Comparison of ENCODE assay signal across 17 mouse cellular contexts in the genomic region with DNA sequence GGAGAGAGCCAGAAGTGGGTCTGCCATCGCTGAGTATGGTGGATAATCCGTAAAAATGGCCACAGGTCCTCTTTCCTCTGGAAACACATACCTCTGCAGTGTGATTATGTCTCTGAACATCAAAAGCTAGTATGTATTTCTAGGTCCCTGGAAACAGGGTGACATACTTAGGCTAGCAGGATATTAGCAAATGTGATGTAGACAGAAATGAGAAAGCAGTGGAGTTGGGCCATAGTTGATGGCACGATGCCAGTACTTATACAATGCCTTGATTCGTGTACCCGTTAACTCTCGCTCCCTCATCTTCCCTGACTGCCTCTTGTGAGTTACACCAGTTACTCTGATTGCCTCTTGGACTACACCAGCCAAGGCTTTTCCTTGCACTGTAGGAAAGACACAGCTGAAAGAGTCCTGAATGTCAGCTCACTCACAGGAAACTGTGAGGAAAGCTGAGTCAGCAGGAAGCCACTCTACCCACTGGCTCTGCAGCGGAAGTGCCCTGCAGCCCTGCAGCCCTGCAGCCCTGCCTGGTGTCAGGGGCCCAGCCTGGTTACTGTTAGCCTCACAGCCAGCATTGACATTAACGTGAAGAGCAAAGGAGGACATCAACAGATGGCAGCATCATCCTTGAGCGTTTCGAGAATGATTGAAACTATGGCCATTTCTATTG. TPM values are rescaled to one million over a fixed set of nuclear protein-coding genes. Genes with fewer than 3 reads are reported as not detected.
DNase-seq lines count a peak whose midpoint lies in the region; ATAC-seq and TF ChIP-seq lines count a peak whose summit lies in the region.
"Had no signal": no experiment of that assay in that cellular context is flagged by ENCODE, and none has a peak within 500 bp of the region (broad histone marks: within the 10 kb centered on the region; RNA-seq: fewer than 3 reads in every experiment).

No protein-coding gene starts in this region.

- H3K4me2 ChIP-seq in liver, postnatal 0 days (ENCODE audit: low read depth, low read length): 0 out of 2 replicates have a peak overlapping the region, but pooled peaks have one; percentile 13
- H3K4me2 ChIP-seq: kidney, embryonic 15.5 days had no signal

- no peak for TF ChIP-seq POLR2A in bone marrow, adult 2 months (IDR thresholded peaks at IDR 0.05; ENCODE audit: borderline replicate concordance, control insufficient read depth, low read depth, low read length)

- TF ChIP-seq CTCF in bone marrow, adult 2 months (IDR thresholded peaks at IDR 0.05; ENCODE audit: control insufficient read depth, insufficient read depth, low read length): no peak
- TF ChIP-seq CTCF in liver, postnatal 0 days (IDR thresholded peaks at IDR 0.05; ENCODE audit: low read depth): no peak
- TF ChIP-seq CTCF in layer of hippocampus, adult 2 months (conservative IDR thresholded peaks at IDR 0.05): no peak

- H3K27me3 ChIP-seq in liver, postnatal 0 days (ENCODE audit: insufficient read depth, low read length): peaks cover 15% of the 10 kb centered on the region

- no peak overlapping the region for H3K9ac ChIP-seq in liver, postnatal 0 days (replicated peaks)
- H3K9ac ChIP-seq: kidney, embryonic 15.5 days had no signal

- H3K36me3 ChIP-seq in liver, postnatal 0 days (replicated peaks; ENCODE audit: insufficient read depth, low read length): no peaks in the 10 kb centered on the region
- H3K36me3 ChIP-seq: embryonic facial prominence, embryonic 10.5 days; kidney, embryonic 15.5 days; midbrain, embryonic 10.5 days had no signal

- peak; percentile 45; the same call in 1 of the 2 replicates for ATAC-seq in liver, postnatal 0 days
- ATAC-seq: hindbrain, postnatal 0 days; Patski had no signal

- peak overlapping the region; percentile 12; the same call in 1 of the 2 replicates for H3K27ac ChIP-seq in bone marrow, adult 2 months (ENCODE audit: control insufficient read depth, insufficient read depth, low read depth, low read length, poor library complexity)
- no peak overlapping the region for H3K27ac ChIP-seq in liver, postnatal 0 days (ENCODE audit: low read depth)
- no peak overlapping the region for H3K27ac ChIP-seq in layer of hippocampus, adult 2 months
- H3K27ac ChIP-seq: embryonic facial prominence, embryonic 10.5 days; hindbrain, postnatal 0 days; kidney, embryonic 15.5 days; midbrain, embryonic 10.5 days had no signal

- TF ChIP-seq EP300 in liver, postnatal 0 days (IDR thresholded peaks at IDR 0.05; ENCODE audit: low read depth): no peak

- peak; percentile 19 for DNase-seq in retina, postnatal 1 day
- no peak for DNase-seq in retina, embryonic 14.5 days (ENCODE audit: low spot score)
- peak; percentile 29 for DNase-seq in liver, postnatal 0 days
- DNase-seq in thymus, postnatal 36 days: peak; percentile 10 to 12
- no peak for DNase-seq in layer of hippocampus, adult 2 months (ENCODE audit: low spot score in 2 of 2)
- no peak for DNase-seq in layer of hippocampus, postnatal 25 days (ENCODE audit: extremely low spot score in 1 of 2, low spot score in 1 of 2)
- no peak for DNase-seq in layer of hippocampus, postnatal 36 days
- DNase-seq: cerebellum, adult 9-11 months; heart, postnatal 14 days; layer of hippocampus, adult 9-11 months; left cerebral cortex, postnatal 4 days had no signal

- H3K4me1 ChIP-seq in bone marrow, adult 2 months (ENCODE audit: control insufficient read depth, insufficient read depth, low read length): peaks cover 5% of the 10 kb centered on the region
- H3K4me1 ChIP-seq in liver, postnatal 0 days (ENCODE audit: insufficient read depth): no peaks in the 10 kb centered on the region; the same call in 1 of the 2 replicates

- no peak overlapping the region for H3K4me3 ChIP-seq in bone marrow, adult 2 months (replicated peaks; ENCODE audit: control insufficient read depth, low read depth, low read length)
- H3K4me3 ChIP-seq in liver, postnatal 0 days (ENCODE audit: low read depth, low read length): no peak overlapping the region
- no peak overlapping the region for H3K4me3 ChIP-seq in layer of hippocampus, adult 2 months
- H3K4me3 ChIP-seq: embryonic facial prominence, embryonic 10.5 days; kidney, embryonic 15.5 days; midbrain, embryonic 10.5 days had no signal

- 29% methylated on average over 10 of the region's 10 CpGs for WGBS in bone marrow, adult 2 months
- 52% methylated on average over 10 of the region's 10 CpGs for whole genome bisulfite sequencing in liver, postnatal 0 days (ENCODE audit: insufficient replicate concordance)

- H3K9me3 ChIP-seq in liver, postnatal 0 days (ENCODE audit: low read length): no peaks in the 10 kb centered on the region
- H3K9me3 ChIP-seq: embryonic facial prominence, embryonic 10.5 days; kidney, embryonic 15.5 days; midbrain, embryonic 10.5 days had no signal

RNA-seq across cellular contexts. Expression of gene Lrrn4, which starts 6.9 kb away (rescaled TPM):
- polyA plus RNA-seq in bone marrow, adult 2 months (2011; ENCODE audit: insufficient read depth, insufficient read length, low replicate concordance, missing spikeins): not detected in 2 replicates
- polyA plus RNA-seq in liver, postnatal 0 days (2015; fragmentation: Nextera tagmentation; extraction: Ambion mirVana): 0.97 and 1.2 TPM in 2 replicates
- total RNA-seq in layer of hippocampus, adult 2 months (2021): 1 to 10 TPM in 1 of 2 experiments, under 1 TPM in 1; 0.93 to 1.1 TPM
- total RNA-seq in layer of hippocampus, postnatal 25 days (2021): under 1 TPM; 0.56 to 0.98 TPM
- under 1 TPM; 0.43 to 0.47 TPM for total RNA-seq in layer of hippocampus, postnatal 36 days (2021)
- polyA plus RNA-seq: Patski had no signal

RNA-seq across cellular contexts. Expression of gene Crls1, which starts 27.3 kb away (rescaled TPM):
- polyA plus RNA-seq in bone marrow, adult 2 months (2011; ENCODE audit: insufficient read depth, insufficient read length, low replicate concordance, missing spikeins): 5.7 and 12.8 TPM in 2 replicates
- 18.9 and 20.4 TPM in 2 replicates for polyA plus RNA-seq in liver, postnatal 0 days (2015; fragmentation: Nextera tagmentation; extraction: Ambion mirVana)
- total RNA-seq in layer of hippocampus, adult 2 months (2021): 10 to 100 TPM; 45.4 to 49.4 TPM
- total RNA-seq in layer of hippocampus, postnatal 25 days (2021): 10 to 100 TPM; 42.1 to 42.9 TPM
- total RNA-seq in layer of hippocampus, postnatal 36 days (2021): 10 to 100 TPM; 41.2 to 49.4 TPM

RNA-seq across cellular contexts. Expression of gene Mcm8, which starts 57.9 kb away (rescaled TPM):
- polyA plus RNA-seq in bone marrow, adult 2 months (2011; ENCODE audit: insufficient read depth, insufficient read length, low replicate concordance, missing spikeins): 3.0 and 3.7 TPM in 2 replicates
- polyA plus RNA-seq in liver, postnatal 0 days (2015; fragmentation: Nextera tagmentation; extraction: Ambion mirVana): 2.1 and 2.9 TPM in 2 replicates
- 1 to 10 TPM; 3.7 to 4.5 TPM for total RNA-seq in layer of hippocampus, adult 2 months (2021)
- 1 to 10 TPM; 3.4 to 4.0 TPM for total RNA-seq in layer of hippocampus, postnatal 25 days (2021)
- 1 to 10 TPM; 3.3 to 4.2 TPM for total RNA-seq in layer of hippocampus, postnatal 36 days (2021)

RNA-seq across cellular contexts. Expression of gene Trmt6, which starts 57.9 kb away (rescaled TPM):
- polyA plus RNA-seq in bone marrow, adult 2 months (2011; ENCODE audit: insufficient read depth, insufficient read length, low replicate concordance, missing spikeins): 10.5 and 22.8 TPM in 2 replicates
- polyA plus RNA-seq in liver, postnatal 0 days (2015; fragmentation: Nextera tagmentation; extraction: Ambion mirVana): 17.3 TPM in 2 replicates
- 10 to 100 TPM; 28.8 to 30.9 TPM for total RNA-seq in layer of hippocampus, adult 2 months (2021)
- total RNA-seq in layer of hippocampus, postnatal 25 days (2021): 10 to 100 TPM; 25.9 to 34.3 TPM
- 10 to 100 TPM; 27.9 to 32.4 TPM for total RNA-seq in layer of hippocampus, postnatal 36 days (2021)

Comparison
In these comparisons a context has a peak if more than half of its experiments do, and no peak if none do; other contexts are left out.
1. DNase-seq: peak in retina, postnatal 1 day (single experiment), liver, postnatal 0 days (single experiment) and thymus, postnatal 36 days (2 of 2); none in retina, embryonic 14.5 days (single experiment), layer of hippocampus, adult 2 months (0 of 2), layer of hippocampus, postnatal 25 days (0 of 2) and layer of hippocampus, postnatal 36 days (0 of 2).